Mouse (Mus musculus): ENCODE measurements around the gene Tbx5.

The Tbx5 gene

GRCm38 (mm10) chr5:119832479-119832796 is at the start of gene Tbx5:
Gene Tbx5, plus strand, starts transcription at chr5:119832668.
- no peak for DNase-seq

- DNase-seq = no peak
Measured at GRCm38 (mm10) chr5:119785959-119786358, 46.5 kb upstream of the Tbx5 start.

GRCm38 (mm10) chr5:119791664-119792063 is 40.8 kb upstream of the Tbx5 start:
- DNase-seq = no peak

GRCm38 (mm10) chr5:119793972-119794371 is 38.5 kb upstream of the Tbx5 start:
- no peak for DNase-seq

GRCm38 (mm10) chr5:119795376-119795775 is 37.1 kb upstream of the Tbx5 start:
- no peak for DNase-seq

- DNase-seq = no peak
Measured at GRCm38 (mm10) chr5:119795777-119796176, 36.7 kb upstream of the Tbx5 start.

- DNase-seq = no peak
Measured at GRCm38 (mm10) chr5:119796443-119797160, 35.9 kb upstream of the Tbx5 start.

- no peak for DNase-seq
Measured at GRCm38 (mm10) chr5:119797580-119798150, 34.8 kb upstream of the Tbx5 start.

- DNase-seq = no peak
Measured at GRCm38 (mm10) chr5:119798261-119798660, 34.2 kb upstream of the Tbx5 start.

- DNase-seq = no peak
Measured at GRCm38 (mm10) chr5:119798713-119799418, 33.6 kb upstream of the Tbx5 start.

- DNase-seq = no peak
Measured at GRCm38 (mm10) chr5:119799419-119800242, 32.8 kb upstream of the Tbx5 start.

- no peak for DNase-seq
Measured at GRCm38 (mm10) chr5:119800243-119800665, 32.2 kb upstream of the Tbx5 start.

GRCm38 (mm10) chr5:119802617-119803410 is 29.7 kb upstream of the Tbx5 start:
- no peak for DNase-seq

- no peak for DNase-seq
Measured at GRCm38 (mm10) chr5:119803411-119804251, 28.8 kb upstream of the Tbx5 start.

- DNase-seq = no peak
Measured at GRCm38 (mm10) chr5:119804301-119805039, 28.0 kb upstream of the Tbx5 start.

GRCm38 (mm10) chr5:119805636-119806035 is 26.8 kb upstream of the Tbx5 start:
- no peak for DNase-seq

- no peak for DNase-seq
Measured at GRCm38 (mm10) chr5:119806467-119806866, 26.0 kb upstream of the Tbx5 start.

- no peak for DNase-seq
Measured at GRCm38 (mm10) chr5:119807481-119808183, 24.8 kb upstream of the Tbx5 start.

- no peak for DNase-seq
Measured at GRCm38 (mm10) chr5:119808713-119809112, 23.8 kb upstream of the Tbx5 start.
